Mouse (Mus musculus): ENCODE results near the gene Fam219a.
A peak's percentile ranks its signal among the peaks of the same experiment; 100 is the strongest.

- TF ChIP-seq EP300 (IDR thresholded peaks at IDR 0.05; ENCODE audit: low read depth) (0 out of 2 replicates have a peak, but pooled peaks have one; percentile 18), CTCF (IDR thresholded peaks at IDR 0.05; ENCODE audit: low read depth) (peak; percentile 75)
Measured at GRCm38 (mm10) chr4:41468396-41469080, 100.8 kb downstream of the Fam219a start.

Measured in liver, postnatal 0 days (tissue).